Mouse (Mus musculus) ES-Bruce4 (cell line): ENCODE results near the gene Ptpn14.

Experiments used
- CTCF ChIP-seq: IDR thresholded peaks from one replicate; pipeline ENCODE4 v1.8.1; 2011; ENCODE audit warnings: low read depth, low read length
- EP300 ChIP-seq: IDR thresholded peaks from 2 replicates; pipeline ENCODE4 v1.6.1; 2011; ENCODE audit warnings: low read depth, low read length; ENCODE audit not compliant: insufficient read depth
- POLR2A ChIP-seq: IDR thresholded peaks from one replicate; pipeline ENCODE4 v1.8.1; 2011; ENCODE audit warnings: low read length; ENCODE audit not compliant: insufficient read depth

- TF ChIP-seq CTCF: no peak
- no peak for TF ChIP-seq EP300
- TF ChIP-seq POLR2A: no peak
Observed at GRCm38 (mm10) chr1:189885975-189886374, 157.9 kb downstream of the Ptpn14 start.
